In genomic region chr11:55897506-55897905, GRCm38 (mm10) we compare ENCODE assay signal across 8 mouse cellular contexts.
DNase-seq lines count a peak whose midpoint lies in the region; ATAC-seq and TF ChIP-seq lines count a peak whose summit lies in the region.
"Had no signal": no experiment of that assay in that cellular context is flagged by ENCODE, and none has a peak within 500 bp of the region (broad histone marks: within the 10 kb centered on the region; RNA-seq: fewer than 3 reads in every experiment).

No protein-coding gene starts in this region.

- H3K4me2 ChIP-seq in lung, embryonic 14.5 days: no peak overlapping the region
- H3K4me2 ChIP-seq in limb, embryonic 11.5 days (ENCODE audit: low read depth, severe bottlenecking): no peak overlapping the region
- H3K4me2 ChIP-seq: liver, embryonic 13.5 days had no signal

- H3K9ac ChIP-seq in lung, embryonic 14.5 days: no peak overlapping the region
- H3K9ac ChIP-seq in limb, embryonic 11.5 days (ENCODE audit: low read length): no peak overlapping the region
- H3K9ac ChIP-seq: liver, embryonic 13.5 days had no signal

- H3K9me3 ChIP-seq in lung, embryonic 14.5 days (ENCODE audit: low read depth, low read length): no peaks in the 10 kb centered on the region
- no peaks in the 10 kb centered on the region for H3K9me3 ChIP-seq in limb, embryonic 11.5 days (ENCODE audit: control insufficient read depth, low read length)
- H3K9me3 ChIP-seq: liver, embryonic 13.5 days had no signal

- H3K36me3 ChIP-seq in lung, embryonic 14.5 days (ENCODE audit: insufficient read depth): no peaks in the 10 kb centered on the region
- H3K36me3 ChIP-seq in limb, embryonic 11.5 days (ENCODE audit: control insufficient read depth, insufficient read depth, low read length): no peaks in the 10 kb centered on the region
- H3K36me3 ChIP-seq: liver, embryonic 13.5 days had no signal

- no peaks in the 10 kb centered on the region for H3K27me3 ChIP-seq in lung, embryonic 14.5 days (ENCODE audit: insufficient read depth, low read length)
- H3K27me3 ChIP-seq in limb, embryonic 11.5 days (ENCODE audit: control insufficient read depth, insufficient read depth, low read length): no peaks in the 10 kb centered on the region
- H3K27me3 ChIP-seq: liver, embryonic 13.5 days had no signal

- no peak overlapping the region for H3K4me3 ChIP-seq in lung, embryonic 14.5 days (ENCODE audit: low read depth, low read length)
- no peak overlapping the region for H3K4me3 ChIP-seq in limb, embryonic 11.5 days (ENCODE audit: low read depth, low read length)
- H3K4me3 ChIP-seq in left cerebral cortex, adult 2 months: no peak overlapping the region
- H3K4me3 ChIP-seq: liver, embryonic 13.5 days had no signal

- H3K27ac ChIP-seq in lung, embryonic 14.5 days (ENCODE audit: low read depth): no peak overlapping the region
- no peak overlapping the region for H3K27ac ChIP-seq in limb, embryonic 11.5 days (replicated peaks; ENCODE audit: low read depth, low read length)
- no peak overlapping the region for H3K27ac ChIP-seq in left cerebral cortex, adult 2 months
- H3K27ac ChIP-seq: liver, embryonic 13.5 days had no signal

- peak; percentile 85 for DNase-seq in lung, embryonic 14.5 days
- DNase-seq in lung, postnatal 25 days (ENCODE audit: low spot score): no peak
- DNase-seq in NIH3T3 (ENCODE audit: low read depth): peak; percentile 77
- DNase-seq in adrenal gland, postnatal 25 days: peak; percentile 13
- DNase-seq in limb, embryonic 11.5 days (ENCODE audit: low spot score): peak; percentile 82
- no peak for DNase-seq in left cerebral cortex, adult 2 months (ENCODE audit: extremely low spot score in 1 of 2, low spot score in 2 of 2)
- no peak for DNase-seq in frontal cortex, postnatal 25 days (ENCODE audit: low spot score in 2 of 2)
- DNase-seq: liver, embryonic 13.5 days had no signal

- WGBS in lung, embryonic 14.5 days: 17% methylated on average over 6 of the region's 6 CpGs
- WGBS in limb, embryonic 11.5 days: 18% methylated on average over 6 of the region's 6 CpGs

- intact Hi-C loops in left cerebral cortex, adult 2 months (cut with DNase I): no loop called here

- H3K4me1 ChIP-seq in lung, embryonic 14.5 days (ENCODE audit: insufficient read depth): no peaks in the 10 kb centered on the region
- H3K4me1 ChIP-seq in limb, embryonic 11.5 days (ENCODE audit: control insufficient read depth, insufficient read depth, low read length): no peaks in the 10 kb centered on the region
- H3K4me1 ChIP-seq: liver, embryonic 13.5 days had no signal

- no peak for TF ChIP-seq CTCF in lung, embryonic 14.5 days (IDR thresholded peaks at IDR 0.05; ENCODE audit: low read depth)
- no peak for TF ChIP-seq CTCF in left cerebral cortex, adult 2 months (IDR thresholded peaks at IDR 0.05)

- ATAC-seq in lung, embryonic 14.5 days (ENCODE audit: insufficient read depth): no peak
- no peak for ATAC-seq in limb, embryonic 11.5 days (ENCODE audit: insufficient number of reproducible peaks, low FRiP score, low TSS enrichment, low read depth)

Comparison
In these comparisons a context has a peak if more than half of its experiments do, and no peak if none do; other contexts are left out.
1. DNase-seq: peak in lung, embryonic 14.5 days (single experiment), NIH3T3 (single experiment), adrenal gland, postnatal 25 days (single experiment) and limb, embryonic 11.5 days (single experiment); none in lung, postnatal 25 days (single experiment), left cerebral cortex, adult 2 months (0 of 2) and frontal cortex, postnatal 25 days (0 of 2).